Mouse (Mus musculus): ENCODE measurements around the gene Podxl2. TPM values are rescaled to one million over a fixed set of nuclear protein-coding genes. Genes with fewer than 3 reads are reported as not detected.

Podxl2 gene
- total RNA-seq, 2 experiments from 2014 or later, result 212 to 229 TPM

- no peak for DNase-seq (ENCODE audit: low spot score in 2 of 2)
These were observed 45.3 kb downstream of the Podxl2 start for GRCm38 (mm10) chr6:88829579-88829978.

- no peak for DNase-seq (ENCODE audit: low spot score in 2 of 2)
These were observed 46.4 kb downstream of the Podxl2 start for GRCm38 (mm10) chr6:88828206-88829009.

GRCm38 (mm10) chr6:88827395-88828205, 47.2 kb downstream of the Podxl2 start:
- no peak for DNase-seq (ENCODE audit: low spot score in 2 of 2)

GRCm38 (mm10) chr6:88826965-88827364, 47.9 kb downstream of the Podxl2 start:
- DNase-seq (ENCODE audit: low spot score in 2 of 2), result no peak

GRCm38 (mm10) chr6:88826545-88826944, 48.3 kb downstream of the Podxl2 start:
- peak; percentile 73 to 76 for DNase-seq (ENCODE audit: low spot score in 2 of 2)

GRCm38 (mm10) chr6:88826088-88826487, 48.8 kb downstream of the Podxl2 start:
- no peak for DNase-seq (ENCODE audit: low spot score in 2 of 2)

- DNase-seq (ENCODE audit: low spot score in 2 of 2), result no peak
These were observed 50.7 kb downstream of the Podxl2 start for GRCm38 (mm10) chr6:88824183-88824582.

- DNase-seq (ENCODE audit: low spot score in 2 of 2), result no peak
These were observed 52.9 kb downstream of the Podxl2 start for GRCm38 (mm10) chr6:88821901-88822300.

- DNase-seq (ENCODE audit: low spot score in 2 of 2), result no peak
These were observed 53.5 kb downstream of the Podxl2 start for GRCm38 (mm10) chr6:88821294-88821693.

- DNase-seq (ENCODE audit: low spot score in 2 of 2), result no peak
These were observed 54.0 kb downstream of the Podxl2 start for GRCm38 (mm10) chr6:88820853-88821252.

GRCm38 (mm10) chr6:88816913-88817312, 57.9 kb downstream of the Podxl2 start:
- DNase-seq (ENCODE audit: low spot score in 2 of 2), result no peak

GRCm38 (mm10) chr6:88815489-88815888, 59.4 kb downstream of the Podxl2 start:
- no peak for DNase-seq (ENCODE audit: low spot score in 2 of 2)

- no peak for DNase-seq (ENCODE audit: low spot score in 2 of 2)
These were observed 59.8 kb downstream of the Podxl2 start for GRCm38 (mm10) chr6:88815036-88815435.

- no peak for DNase-seq (ENCODE audit: low spot score in 2 of 2)
These were observed 61.0 kb downstream of the Podxl2 start for GRCm38 (mm10) chr6:88813832-88814231.

GRCm38 (mm10) chr6:88812886-88813285, 62.0 kb downstream of the Podxl2 start:
- peak in 1 of 2 experiments; percentile 71 for DNase-seq (ENCODE audit: low spot score in 2 of 2)

GRCm38 (mm10) chr6:88811880-88812400, 62.9 kb downstream of the Podxl2 start:
- no peak for DNase-seq (ENCODE audit: low spot score in 2 of 2)

GRCm38 (mm10) chr6:88811396-88811795, 63.4 kb downstream of the Podxl2 start:
- DNase-seq (ENCODE audit: low spot score in 2 of 2), result no peak

GRCm38 (mm10) chr6:88810291-88810690, 64.6 kb downstream of the Podxl2 start:
- DNase-seq (ENCODE audit: low spot score in 2 of 2), result no peak

- no peak for DNase-seq (ENCODE audit: low spot score in 2 of 2)
These were observed 65.5 kb downstream of the Podxl2 start for GRCm38 (mm10) chr6:88809091-88810037.

GRCm38 (mm10) chr6:88804966-88805577, 69.8 kb downstream of the Podxl2 start:
- no peak for DNase-seq (ENCODE audit: low spot score in 2 of 2)

All from layer of hippocampus, postnatal 14 days (tissue).